Mouse (Mus musculus) heart, embryonic 13.5 days (tissue): ENCODE measurements around the gene Cideb. TPM values are rescaled to one million over a fixed set of nuclear protein-coding genes. Genes with fewer than 3 reads are reported as not detected.

ENCODE experiments used
- ATAC-seq: fragments of 200-750 bp; cut with Nextera tagmentation; 2 replicates; pipeline ENCODE4 v1.8.0; 2017; ENCODE audit warnings: moderate TSS enrichment; ENCODE audit not compliant: insufficient number of reproducible peaks, low FRiP score, low TSS enrichment; ENCODE audit errors: extremely low read depth
- H3K27ac ChIP-seq: fragments of 300-500 bp; sonication (generic); replicated peaks from 2 replicates; pipeline ENCODE4 v1.5.1; 2015; ENCODE audit warnings: moderate library complexity, mild to moderate bottlenecking, inconsistent platforms
- H3K27me3 ChIP-seq: fragments of 300-500 bp; sonication (generic); replicated peaks from 2 replicates; pipeline ENCODE4 v1.6.1; 2015; ENCODE audit warnings: mild to moderate bottlenecking, inconsistent platforms
- H3K36me3 ChIP-seq: fragments of 300-500 bp; sonication (generic); 2 replicates; pipeline ENCODE4 v1.6.1; 2015; ENCODE audit warnings: mild to moderate bottlenecking, inconsistent platforms
- H3K4me1 ChIP-seq: fragments of 300-500 bp; sonication (generic); 2 replicates; pipeline ENCODE4 v1.6.1; 2015; ENCODE audit warnings: inconsistent platforms
- H3K4me2 ChIP-seq: fragments of 300-500 bp; sonication (generic); 2 replicates; pipeline ENCODE4 v1.6.1; 2015; ENCODE audit warnings: inconsistent platforms, mild to moderate bottlenecking, moderate library complexity
- H3K4me3 ChIP-seq: fragments of 300-500 bp; sonication (generic); 2 replicates; pipeline ENCODE4 v1.5.1; 2015; ENCODE audit warnings: moderate library complexity, mild to moderate bottlenecking, inconsistent platforms
- H3K9ac ChIP-seq: fragments of 300-500 bp; sonication (generic); 2 replicates; pipeline ENCODE4 v1.6.1; 2015; ENCODE audit warnings: inconsistent platforms, mild to moderate bottlenecking, moderate library complexity
- H3K9me3 ChIP-seq: fragments of 300-500 bp; sonication (generic); 2 replicates; pipeline ENCODE4 v1.6.1; 2016; ENCODE audit warnings: inconsistent platforms
- WGBS: fragments of 180-500 bp; shearing (Covaris S2); methylation state at CpG from one replicate; pipeline ENCODE4 v1.1.7; 2015; ENCODE audit warnings: mixed read lengths; 5-methylcytosine and 5-hydroxymethylcytosine counted together
- polyA plus RNA-seq: library from polyadenylated mRNA; unstranded; fragments of >200 nt; fragmentation: Nextera tagmentation; extraction: Ambion mirVana; gene quantifications from 2 replicates; pipeline ENCODE4 v1.2.1, GENCODE M21; 2015

Gene Cideb
- polyA plus RNA-seq, 1 experiment from 2014 or later, result 1.2 TPM

DNA sequence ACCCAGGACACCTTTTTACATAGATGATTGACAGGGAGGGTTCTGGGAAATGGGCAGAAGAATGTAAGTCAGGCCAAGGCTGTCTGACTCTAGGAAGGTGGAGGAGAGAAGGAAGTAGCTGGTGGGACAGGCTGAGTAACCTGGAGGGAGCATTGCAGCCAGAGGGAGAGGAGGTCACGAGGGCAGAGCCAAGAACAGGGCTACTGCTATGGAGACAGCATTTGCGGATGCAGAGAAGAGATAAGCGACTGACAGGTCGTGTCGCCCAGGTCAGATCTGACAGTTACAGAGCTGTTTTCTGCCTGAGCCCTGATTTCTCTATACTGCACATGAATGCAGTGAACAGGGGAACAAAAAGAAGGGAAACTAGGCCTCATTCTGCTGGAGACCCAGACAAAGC, 50.9 kb downstream of the Cideb start:
- 54% methylated on average over 5 of the region's 5 CpGs for WGBS
- Histone ChIP-seq H3K36me3 (no peaks in the 10 kb centered on the region), H3K4me3 (no peak overlapping the region), H3K4me2 (no peak overlapping the region), H3K27me3 (peaks cover 21% of the 10 kb centered on the region), H3K4me1 (no peaks in the 10 kb centered on the region), H3K27ac (no peak overlapping the region), H3K9me3 (no peaks in the 10 kb centered on the region), H3K9ac (no peak overlapping the region)
- ATAC-seq, result no peak

DNA sequence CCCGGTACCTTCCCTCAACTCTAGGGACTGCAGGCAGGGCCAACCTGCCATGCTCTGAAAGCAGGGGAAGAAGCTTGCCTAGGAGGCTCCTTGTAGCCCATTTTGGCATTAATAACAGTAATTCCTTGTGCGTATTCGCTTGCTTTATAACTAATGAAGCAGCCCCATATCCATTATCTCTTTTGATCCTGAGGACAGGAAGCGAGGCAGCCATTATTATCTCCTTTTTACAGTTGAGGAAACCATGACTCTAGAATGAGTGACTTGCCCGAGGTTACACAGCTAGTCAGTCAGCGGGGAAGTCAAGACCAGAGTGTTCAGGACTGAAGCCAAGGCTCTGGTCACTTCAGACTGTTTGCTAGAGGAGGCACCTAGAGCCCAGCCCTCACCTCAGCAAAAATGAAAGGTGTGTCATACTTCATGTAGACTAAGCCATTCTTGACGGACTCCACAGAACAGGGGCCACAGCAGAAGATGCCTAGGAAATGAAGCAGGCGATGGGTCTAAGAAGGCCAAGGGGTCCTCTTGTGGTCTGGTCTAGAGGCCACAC, 52.1 kb downstream of the Cideb start:
- Histone ChIP-seq H3K27me3 (peaks cover 8% of the 10 kb centered on the region), H3K36me3 (no peaks in the 10 kb centered on the region), H3K9ac (no peak overlapping the region), H3K4me2 (no peak overlapping the region), H3K27ac (no peak overlapping the region), H3K4me1 (no peaks in the 10 kb centered on the region), H3K4me3 (no peak overlapping the region), H3K9me3 (no peaks in the 10 kb centered on the region)
- no peak for ATAC-seq
- WGBS, result 75% methylated on average over 8 of the region's 8 CpGs

Other genes starting within 250 kb of the Cideb start
- 0.43 and 0.47 TPM in 2 replicates for gene Cpne6, start 248.0 kb downstream of the Cideb start, polyA plus RNA-seq
- gene Nrl, start 233.5 kb downstream of the Cideb start, polyA plus RNA-seq, result not detected in 2 replicates
- 40.9 and 43.9 TPM in 2 replicates for gene Pck2, start 218.2 kb downstream of the Cideb start, polyA plus RNA-seq
- gene Dcaf11, start 198.5 kb downstream of the Cideb start, polyA plus RNA-seq, result 60.0 and 66.2 TPM in 2 replicates
- 0.56 and 1.3 TPM in 2 replicates for gene A730061H03Rik, start 198.1 kb downstream of the Cideb start, polyA plus RNA-seq
- gene Fitm1, start 182.8 kb downstream of the Cideb start, polyA plus RNA-seq, result 100 and 109 TPM in 2 replicates
- 212 and 219 TPM in 2 replicates for gene Psme1, start 180.3 kb downstream of the Cideb start, polyA plus RNA-seq
- gene Emc9, start 173.2 kb downstream of the Cideb start, polyA plus RNA-seq, result 14.8 and 19.1 TPM in 2 replicates
- gene Psme2, start 167.3 kb downstream of the Cideb start, polyA plus RNA-seq, result 191 and 205 TPM in 2 replicates
- gene Rnf31, start 166.8 kb downstream of the Cideb start, polyA plus RNA-seq, result 12.5 and 15.2 TPM in 2 replicates
- gene Irf9, start 154.9 kb downstream of the Cideb start, polyA plus RNA-seq, result 9.7 and 10.1 TPM in 2 replicates
- gene Rec8, start 140.4 kb downstream of the Cideb start, polyA plus RNA-seq, result 13.4 and 15.1 TPM in 2 replicates
- 64.8 and 67.1 TPM in 2 replicates for gene Ipo4, start 122.5 kb downstream of the Cideb start, polyA plus RNA-seq
- gene Gm49378, start 120.6 kb downstream of the Cideb start, polyA plus RNA-seq, result 1.4 and 1.6 TPM in 2 replicates
- gene Tm9sf1, start 114.7 kb downstream of the Cideb start, polyA plus RNA-seq, result 77.8 and 81.5 TPM in 2 replicates
- 0.43 and 0.53 TPM in 2 replicates for gene Tssk4, start 108.3 kb downstream of the Cideb start, polyA plus RNA-seq
- 74.3 and 83.3 TPM in 2 replicates for gene Mdp1, start 98.0 kb downstream of the Cideb start, polyA plus RNA-seq
- gene Gmpr2, start 86.5 kb downstream of the Cideb start, polyA plus RNA-seq, result 39.3 and 47.4 TPM in 2 replicates
- gene Nedd8, start 86.3 kb downstream of the Cideb start, polyA plus RNA-seq, result 471 and 507 TPM in 2 replicates
- 30.9 and 32.1 TPM in 2 replicates for gene Tinf2, start 76.6 kb downstream of the Cideb start, polyA plus RNA-seq
- 0.23 and 0.25 TPM in 2 replicates for gene Tgm1, start 44.5 kb downstream of the Cideb start, polyA plus RNA-seq
- gene Rabggta, start 36.2 kb downstream of the Cideb start, polyA plus RNA-seq, result 22.8 and 23.4 TPM in 2 replicates
- gene Dhrs1, start 12.8 kb downstream of the Cideb start, polyA plus RNA-seq, result 54.8 and 66.9 TPM in 2 replicates
- 22.8 and 23.9 TPM in 2 replicates for gene Nop9, start 12.8 kb downstream of the Cideb start, polyA plus RNA-seq
- 0.25 and 0.27 TPM in 2 replicates for gene Ltb4r2, start 3.0 kb upstream of the Cideb start, polyA plus RNA-seq
- gene Ltb4r1, start 7.5 kb upstream of the Cideb start, polyA plus RNA-seq, result 0.48 and 0.71 TPM in 2 replicates
- 17.7 TPM in 2 replicates for gene Adcy4, start 25.6 kb upstream of the Cideb start, polyA plus RNA-seq
- 18.8 and 20.6 TPM in 2 replicates for gene Ripk3, start 30.4 kb upstream of the Cideb start, polyA plus RNA-seq
- 12.5 and 14.0 TPM in 2 replicates for gene Nfatc4, start 64.7 kb upstream of the Cideb start, polyA plus RNA-seq
- 16.5 and 18.2 TPM in 2 replicates for gene Nynrin, start 95.6 kb upstream of the Cideb start, polyA plus RNA-seq
- gene Cbln3, start 125.9 kb upstream of the Cideb start, polyA plus RNA-seq, result 0.27 and 0.31 TPM in 2 replicates
- gene Khnyn, start 126.5 kb upstream of the Cideb start, polyA plus RNA-seq, result 9.5 and 9.8 TPM in 2 replicates
- 48.2 and 51.6 TPM in 2 replicates for gene Sdr39u1, start 141.8 kb upstream of the Cideb start, polyA plus RNA-seq
- gene Cma1, start 186.2 kb upstream of the Cideb start, polyA plus RNA-seq, result 0.78 and 0.86 TPM in 2 replicates
- gene Cma2, start 192.5 kb upstream of the Cideb start, polyA plus RNA-seq, result not detected in 2 replicates